Mouse (Mus musculus): ENCODE results near the gene Ddit4. TPM values are rescaled to one million over a fixed set of nuclear protein-coding genes. Genes with fewer than 3 reads are reported as not detected.

The Ddit4 gene
- 10.4 and 11.5 TPM in 2 replicates for polyA plus RNA-seq (2015; fragmentation: Nextera tagmentation; extraction: Ambion mirVana)

GRCm38 (mm10) chr10:59951211-59952151, at the start of gene Ddit4:
TSS of gene Ddit4 (minus strand) at chr10:59951834.

Other genes with a start within 250 kb of the Ddit4 start
- 59.2 and 62.7 TPM in 2 replicates for gene Micu1, start 249.4 kb downstream of the Ddit4 start, polyA plus RNA-seq (2015; fragmentation: Nextera tagmentation; extraction: Ambion mirVana)
- 21.6 and 23.3 TPM in 2 replicates for gene Dnajb12, start 72.3 kb downstream of the Ddit4 start, polyA plus RNA-seq (2015; fragmentation: Nextera tagmentation; extraction: Ambion mirVana)
- gene Ascc1, start 51.0 kb upstream of the Ddit4 start, polyA plus RNA-seq (2015; fragmentation: Nextera tagmentation; extraction: Ambion mirVana), result 26.3 and 27.6 TPM in 2 replicates
- 93.6 and 106 TPM in 2 replicates for gene Anapc16, start 51.3 kb upstream of the Ddit4 start, polyA plus RNA-seq (2015; fragmentation: Nextera tagmentation; extraction: Ambion mirVana)
- gene Spock2, start 154.4 kb upstream of the Ddit4 start, polyA plus RNA-seq (2015; fragmentation: Nextera tagmentation; extraction: Ambion mirVana), result 8.7 and 11.2 TPM in 2 replicates